Mouse (Mus musculus) heart, adult 2 months (tissue): ENCODE data around the gene Zfp541. TPM values are rescaled to one million over a fixed set of nuclear protein-coding genes. Genes with fewer than 3 reads are reported as not detected.

Experiments
- DNase-seq, 2 experiments: peaks; one replicate each; pipeline ENCODE4 v3.0.0; 2021
- H3K27ac ChIP-seq: fragments of 200-600 bp; 2 replicates; pipeline ENCODE4 v1.8.1; 2022
- H3K27me3 ChIP-seq: fragments of 200-500 bp; 2 replicates; pipeline ENCODE4 v1.6.1; 2012; ENCODE audit warnings: mild to moderate bottlenecking, low read length, inconsistent platforms, mixed read lengths; ENCODE audit not compliant: control insufficient read depth, insufficient read depth
- H3K36me3 ChIP-seq: fragments of 200-500 bp; 2 replicates; pipeline ENCODE4 v1.6.1; 2012; ENCODE audit warnings: low read length, inconsistent platforms; ENCODE audit not compliant: control insufficient read depth, insufficient read depth
- H3K4me1 ChIP-seq: fragments of 200-500 bp; 2 replicates; pipeline ENCODE4 v1.6.1; 2011; ENCODE audit warnings: low read length; ENCODE audit not compliant: control insufficient read depth, insufficient read depth
- H3K4me3 ChIP-seq: fragments of 200-600 bp; 2 replicates; pipeline ENCODE4 v1.8.1; 2022
- H3K79me2 ChIP-seq: fragments of 200-500 bp; replicated peaks from 2 replicates; pipeline ENCODE4 v1.6.1; 2012; ENCODE audit warnings: mild to moderate bottlenecking, inconsistent platforms, low read length, moderate library complexity, mixed read lengths; ENCODE audit not compliant: control insufficient read depth, insufficient read depth
- H3K9ac ChIP-seq: fragments of 200-500 bp; 2 replicates; pipeline ENCODE4 v1.6.1; 2012; ENCODE audit warnings: low read depth, mild to moderate bottlenecking, control low read depth, inconsistent platforms, low read length, mixed read lengths
- EP300 ChIP-seq: fragments of 200-500 bp; IDR thresholded peaks from 2 replicates; pipeline ENCODE4 v1.6.1; 2011; ENCODE audit warnings: low read depth, low read length, control low read depth; ENCODE audit not compliant: insufficient read depth
- WGBS: fragments of 180-500 bp; shearing (Covaris S2); methylation state at CpG from one replicate; pipeline ENCODE4 v1.1.7; 2018; 5-methylcytosine and 5-hydroxymethylcytosine counted together
- intact Hi-C: fragments of 180-260 bp; cut with DNase I; formaldehyde crosslinking; loops from one replicate; pipeline ENCODE4 v1.15.1; 2025
- polyA plus RNA-seq: library from polyadenylated mRNA; depleted of rRNA; stranded (reverse); fragments of >200 nt; gene quantifications from 2 replicates; pipeline ENCODE4 v1.2.3, GENCODE M21; 2012; rRNA removed
- total RNA-seq, 2 experiments: library from RNA; stranded (reverse); gene quantifications; 2 replicates each; pipeline ENCODE4 v1.2.3; 2021

Zfp541 gene
- total and polyA plus RNA-seq, 3 experiments: 0.02 TPM; not detected in 2

- no peak overlapping the region for H3K27ac ChIP-seq
- H3K27me3 ChIP-seq: peaks cover 3% of the 10 kb centered on the region; the same call in 1 of the 2 replicates
- H3K9ac ChIP-seq: no peak overlapping the region
- 72% methylated on average over 7 of the region's 7 CpGs for WGBS
- TF ChIP-seq EP300: no peak
- H3K4me3 ChIP-seq: no peak overlapping the region
- no peaks in the 10 kb centered on the region for H3K36me3 ChIP-seq
- DNase-seq: no peak
- intact Hi-C loops: no loop called here
- H3K4me1 ChIP-seq: no peaks in the 10 kb centered on the region
- H3K79me2 ChIP-seq: no peaks in the 10 kb centered on the region
Measured at GRCm38 (mm10) chr7:16134951-16135392, 73.4 kb downstream of the Zfp541 start.

Other genes with a start within 250 kb of the Zfp541 start
- not detected for gene Obox6, start 222.1 kb upstream of the Zfp541 start, total RNA-seq
- gene Obox6, start 222.1 kb upstream of the Zfp541 start, polyA plus RNA-seq: not detected in 2 replicates
- not detected for gene Crx, start 181.8 kb upstream of the Zfp541 start, total RNA-seq
- not detected in 2 replicates for gene Crx, start 181.8 kb upstream of the Zfp541 start, polyA plus RNA-seq
- gene Crxos, start 179.2 kb upstream of the Zfp541 start, total RNA-seq: not detected
- gene Crxos, start 179.2 kb upstream of the Zfp541 start, polyA plus RNA-seq: not detected in 2 replicates
- gene Selenow, start 139.4 kb upstream of the Zfp541 start, total RNA-seq: 100 to 1,000 TPM; 170 to 195 TPM
- 312 and 325 TPM in 2 replicates for gene Selenow, start 139.4 kb upstream of the Zfp541 start, polyA plus RNA-seq
- 100 to 1,000 TPM; 117 to 143 TPM for gene Nop53, start 115.7 kb upstream of the Zfp541 start, total RNA-seq
- gene Nop53, start 115.7 kb upstream of the Zfp541 start, polyA plus RNA-seq: 56.3 and 60.0 TPM in 2 replicates
- gene Ehd2, start 94.2 kb upstream of the Zfp541 start, total RNA-seq: 10 to 100 TPM; 76.8 to 91.3 TPM
- gene Ehd2, start 94.2 kb upstream of the Zfp541 start, polyA plus RNA-seq: 81.9 and 100 TPM in 2 replicates
- gene Bicra, start 13.9 kb upstream of the Zfp541 start, total RNA-seq: 1 to 10 TPM; 5.8 to 7.5 TPM
- gene Bicra, start 13.9 kb upstream of the Zfp541 start, polyA plus RNA-seq: 5.9 and 8.4 TPM in 2 replicates
- gene Napa, start 36.6 kb downstream of the Zfp541 start, total RNA-seq: 10 to 100 TPM; 74.0 to 95.3 TPM
- 147 and 165 TPM in 2 replicates for gene Napa, start 36.6 kb downstream of the Zfp541 start, polyA plus RNA-seq
- gene Kptn, start 58.1 kb downstream of the Zfp541 start, total RNA-seq: 10 to 100 TPM; 17.8 to 20.6 TPM
- gene Kptn, start 58.1 kb downstream of the Zfp541 start, polyA plus RNA-seq: 38.3 and 45.2 TPM in 2 replicates
- gene Slc8a2, start 68.0 kb downstream of the Zfp541 start, total RNA-seq: under 1 TPM; 0.50 to 0.84 TPM
- 0.61 and 0.96 TPM in 2 replicates for gene Slc8a2, start 68.0 kb downstream of the Zfp541 start, polyA plus RNA-seq
- gene Meis3, start 113.3 kb downstream of the Zfp541 start, total RNA-seq: 1 to 10 TPM; 4.3 to 4.6 TPM
- 7.4 and 8.7 TPM in 2 replicates for gene Meis3, start 113.3 kb downstream of the Zfp541 start, polyA plus RNA-seq
- gene Dhx34, start 160.2 kb downstream of the Zfp541 start, total RNA-seq: 1 to 10 TPM; 6.1 to 8.9 TPM
- 13.2 and 15.8 TPM in 2 replicates for gene Dhx34, start 160.2 kb downstream of the Zfp541 start, polyA plus RNA-seq
- gene C5ar2, start 182.3 kb downstream of the Zfp541 start, total RNA-seq: 1 to 10 TPM; 1.4 to 1.6 TPM
- 1.1 and 1.3 TPM in 2 replicates for gene C5ar2, start 182.3 kb downstream of the Zfp541 start, polyA plus RNA-seq
- gene C5ar1, start 197.7 kb downstream of the Zfp541 start, total RNA-seq: 1 to 10 TPM; 7.9 to 8.1 TPM
- gene C5ar1, start 197.7 kb downstream of the Zfp541 start, polyA plus RNA-seq: 10.0 TPM in 2 replicates
- 10 to 100 TPM; 15.4 to 17.4 TPM for gene Inafm1, start 211.8 kb downstream of the Zfp541 start, total RNA-seq
- 12.8 and 16.3 TPM in 2 replicates for gene Inafm1, start 211.8 kb downstream of the Zfp541 start, polyA plus RNA-seq
- 10 to 100 TPM; 33.1 to 46.7 TPM for gene Ccdc9, start 225.0 kb downstream of the Zfp541 start, total RNA-seq
- gene Ccdc9, start 225.0 kb downstream of the Zfp541 start, polyA plus RNA-seq: 21.8 and 22.1 TPM in 2 replicates
- gene Bbc3, start 246.6 kb downstream of the Zfp541 start, total RNA-seq: 1 to 10 TPM; 2.1 to 3.2 TPM
- 2.4 and 3.3 TPM in 2 replicates for gene Bbc3, start 246.6 kb downstream of the Zfp541 start, polyA plus RNA-seq